Mouse (Mus musculus): ENCODE measurements at regions not wholly inside any gene's neighbourhood (a gene's known extent, or its start where the extent isn't known, plus 50 kb on each side); places are given as distances from the start of the nearest gene placed in this dataset.

- dilution Hi-C loops (cut with MboI; ENCODE audit: extremely low pct_ligation_motif_present, extremely low pct_unique_long_range_greater_than_20kb, low sequenced_read_pairs) (no loop called here), in situ Hi-C loops (cut with MboI; ENCODE audit: low pct_ligation_motif_present, low pct_unique_long_range_greater_than_20kb, low sequenced_read_pairs) (no loop called here)
- Histone ChIP-seq H3K36me3 (replicated peaks in 1 of 2; ENCODE audit: control insufficient read depth in 1 of 2, insufficient read depth in 1 of 2, low read length in 1 of 2) (no peaks in the 10 kb centered on the region), H3K27me3 (replicated peaks) (no peaks in the 10 kb centered on the region), H3K27ac (ENCODE audit: insufficient read depth, low read depth) (no peak overlapping the region), H3K4me3 (replicated peaks in 1 of 3; ENCODE audit: low read depth in 2 of 3, low read length in 2 of 3, poor library complexity in 1 of 3) (no peak overlapping the region), H3K79me2 (replicated peaks; ENCODE audit: control insufficient read depth, extremely low read depth, insufficient read depth, poor library complexity, severe bottlenecking) (no peaks in the 10 kb centered on the region), H3K4me1 (ENCODE audit: control insufficient read depth in 1 of 2, insufficient read depth in 2 of 2) (peaks cover 0 to 3% of the 10 kb centered on the region in 2 experiments; a peak in 1 of 4 replicates), H3K4me2 (ENCODE audit: insufficient read depth, low read depth, poor library complexity, severe bottlenecking) (no peak overlapping the region), H3K9me3 (replicated peaks; ENCODE audit: low read length) (no peaks in the 10 kb centered on the region), H3K9ac (ENCODE audit: insufficient read depth, low read depth) (no peak overlapping the region)
- DNase-seq (ENCODE audit: extremely low read depth): no peak
- TF ChIP-seq JUND (conservative IDR thresholded peaks at IDR 0.05; ENCODE audit: low read depth, low read length) (no peak), ELF1 (IDR thresholded peaks at IDR 0.05; ENCODE audit: low read depth, low read length) (no peak), KAT2A (IDR thresholded peaks at IDR 0.05; ENCODE audit: insufficient replicate concordance, low read length) (no peak), POLR2AphosphoS2 (IDR thresholded peaks at IDR 0.05; ENCODE audit: low read depth, low read length) (no peak), RCOR1 (conservative IDR thresholded peaks at IDR 0.05; ENCODE audit: low read depth, low read length) (no peak)
Observed at GRCm38 (mm10) chr1:64284656-64285055, 162.6 kb upstream of the Klf7 start.

DNA sequence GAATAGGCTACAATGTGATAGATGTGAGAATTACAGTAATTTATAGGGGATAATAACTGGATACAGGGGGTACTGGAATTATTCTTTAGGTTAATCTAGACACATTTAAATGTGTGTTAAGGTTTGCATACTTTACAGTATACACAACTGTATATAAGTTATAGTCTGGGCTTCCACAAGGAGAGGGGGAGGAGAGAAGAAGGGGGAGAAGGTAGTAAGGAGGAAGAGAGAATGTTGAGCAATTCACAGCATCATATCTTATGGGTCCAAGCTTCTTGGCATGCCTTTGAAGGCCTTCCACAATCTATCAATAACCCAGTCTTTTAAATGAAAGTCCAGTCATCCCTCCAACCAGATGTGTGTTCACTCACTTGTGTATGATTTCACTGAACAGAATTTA, 153.8 kb upstream of the Klf7 start:
- H3K27ac ChIP-seq (ENCODE audit: insufficient read depth, low read depth): no peak overlapping the region

GRCm38 (mm10) chr1:64275086-64275802, 153.2 kb upstream of the Klf7 start:
- H3K79me2 ChIP-seq (replicated peaks; ENCODE audit: control insufficient read depth, extremely low read depth, insufficient read depth, poor library complexity, severe bottlenecking): no peaks in the 10 kb centered on the region
- no peaks in the 10 kb centered on the region for H3K9me3 ChIP-seq (replicated peaks; ENCODE audit: low read length)
- H3K9ac ChIP-seq (ENCODE audit: insufficient read depth, low read depth): no peak overlapping the region
- no peaks in the 10 kb centered on the region for H3K4me1 ChIP-seq (ENCODE audit: control insufficient read depth in 1 of 2, insufficient read depth in 2 of 2)
- no peaks in the 10 kb centered on the region for H3K36me3 ChIP-seq (replicated peaks in 1 of 2; ENCODE audit: control insufficient read depth in 1 of 2, insufficient read depth in 1 of 2, low read length in 1 of 2)
- dilution Hi-C loops (cut with MboI; ENCODE audit: extremely low pct_ligation_motif_present, extremely low pct_unique_long_range_greater_than_20kb, low sequenced_read_pairs): no loop called here
- no peak overlapping the region for H3K4me3 ChIP-seq (replicated peaks in 1 of 3; ENCODE audit: low read depth in 2 of 3, low read length in 2 of 3, poor library complexity in 1 of 3)
- in situ Hi-C loops (cut with MboI; ENCODE audit: low pct_ligation_motif_present, low pct_unique_long_range_greater_than_20kb, low sequenced_read_pairs): no loop called here
- no peaks in the 10 kb centered on the region for H3K27me3 ChIP-seq (replicated peaks)
- H3K27ac ChIP-seq (ENCODE audit: insufficient read depth, low read depth): no peak overlapping the region
- no peak for DNase-seq (ENCODE audit: extremely low read depth)
- H3K4me2 ChIP-seq (ENCODE audit: insufficient read depth, low read depth, poor library complexity, severe bottlenecking): no peak overlapping the region
- no peak for TF ChIP-seq KAT2A (IDR thresholded peaks at IDR 0.05; ENCODE audit: insufficient replicate concordance, low read length)
- TF ChIP-seq RCOR1 (conservative IDR thresholded peaks at IDR 0.05; ENCODE audit: low read depth, low read length): no peak
- TF ChIP-seq HCFC1 (IDR thresholded peaks at IDR 0.05; ENCODE audit: low read depth, low read length): no peak
- TF ChIP-seq ETS1 (conservative IDR thresholded peaks at IDR 0.05; ENCODE audit: low read depth, low read length): no peak
- TF ChIP-seq MAX (IDR thresholded peaks at IDR 0.05; ENCODE audit: low read length): no peak
- no peak for TF ChIP-seq CTCF (conservative IDR thresholded peaks at IDR 0.05 in 1 of 2, IDR thresholded peaks at IDR 0.05 in 1 of 2; ENCODE audit: low read depth in 2 of 2, low read length in 2 of 2)
- no peak for TF ChIP-seq CHD1 (IDR thresholded peaks at IDR 0.05; ENCODE audit: low read depth, low read length)
- no peak for TF ChIP-seq MAFK (IDR thresholded peaks at IDR 0.05; ENCODE audit: insufficient replicate concordance, low read length)
- no peak for TF ChIP-seq POLR2AphosphoS2 (IDR thresholded peaks at IDR 0.05; ENCODE audit: low read depth, low read length)
- TF ChIP-seq TBP (conservative IDR thresholded peaks at IDR 0.05; ENCODE audit: low read depth, low read length): no peak
- TF ChIP-seq GABPA (IDR thresholded peaks at IDR 0.05; ENCODE audit: insufficient replicate concordance, low read depth, low read length): no peak
- no peak for TF ChIP-seq CHD2 (IDR thresholded peaks at IDR 0.05; ENCODE audit: low read length)
- TF ChIP-seq SMC3 (IDR thresholded peaks at IDR 0.05; ENCODE audit: low read depth, low read length): no peak
- TF ChIP-seq MYC (IDR thresholded peaks at IDR 0.05; ENCODE audit: low read depth, low read length): no peak
- TF ChIP-seq RAD21 (IDR thresholded peaks at IDR 0.05; ENCODE audit: low read depth, low read length): no peak
- no peak for TF ChIP-seq USF1 (IDR thresholded peaks at IDR 0.05; ENCODE audit: low read depth, low read length)
- TF ChIP-seq E2F4 (IDR thresholded peaks at IDR 0.05; ENCODE audit: insufficient replicate concordance, low read depth, low read length): no peak

More for the DNA sequence above, 153.8 kb upstream of the Klf7 start:
- Histone ChIP-seq H3K27me3 (replicated peaks) (no peaks in the 10 kb centered on the region), H3K79me2 (replicated peaks; ENCODE audit: control insufficient read depth, extremely low read depth, insufficient read depth, poor library complexity, severe bottlenecking) (no peaks in the 10 kb centered on the region), H3K9ac (ENCODE audit: insufficient read depth, low read depth) (no peak overlapping the region), H3K9me3 (replicated peaks; ENCODE audit: low read length) (no peaks in the 10 kb centered on the region), H3K4me1 (ENCODE audit: control insufficient read depth in 1 of 2, insufficient read depth in 2 of 2) (no peaks in the 10 kb centered on the region), H3K36me3 (replicated peaks in 1 of 2; ENCODE audit: control insufficient read depth in 1 of 2, insufficient read depth in 1 of 2, low read length in 1 of 2) (no peaks in the 10 kb centered on the region), H3K4me3 (replicated peaks in 1 of 3; ENCODE audit: low read depth in 2 of 3, low read length in 2 of 3, poor library complexity in 1 of 3) (no peak overlapping the region), H3K4me2 (ENCODE audit: insufficient read depth, low read depth, poor library complexity, severe bottlenecking) (no peak overlapping the region)
- TF ChIP-seq MYC (IDR thresholded peaks at IDR 0.05; ENCODE audit: low read depth, low read length): no peak
- TF ChIP-seq ZKSCAN1 (IDR thresholded peaks at IDR 0.05; ENCODE audit: borderline replicate concordance, low read depth, low read length): no peak
- no peak for TF ChIP-seq HCFC1 (IDR thresholded peaks at IDR 0.05; ENCODE audit: low read depth, low read length)
- no peak for TF ChIP-seq MEF2A (IDR thresholded peaks at IDR 0.05; ENCODE audit: borderline replicate concordance, low read depth, low read length)
- no peak for TF ChIP-seq E2F4 (IDR thresholded peaks at IDR 0.05; ENCODE audit: insufficient replicate concordance, low read depth, low read length)
- TF ChIP-seq SMC3 (IDR thresholded peaks at IDR 0.05; ENCODE audit: low read depth, low read length): no peak
- TF ChIP-seq MAX (IDR thresholded peaks at IDR 0.05; ENCODE audit: low read length): no peak
- TF ChIP-seq POLR2A (IDR thresholded peaks at IDR 0.05; ENCODE audit: low read depth, low read length): no peak
- no peak for TF ChIP-seq ETS1 (conservative IDR thresholded peaks at IDR 0.05; ENCODE audit: low read depth, low read length)
- TF ChIP-seq ZNF384 (IDR thresholded peaks at IDR 0.05; ENCODE audit: low read depth, low read length): no peak
- TF ChIP-seq USF2 (conservative IDR thresholded peaks at IDR 0.05; ENCODE audit: low read depth, low read length): no peak
- TF ChIP-seq ZMIZ1 (IDR thresholded peaks at IDR 0.05; ENCODE audit: low read depth, low read length): no peak
- no peak for TF ChIP-seq MAZ (IDR thresholded peaks at IDR 0.05; ENCODE audit: low read depth, low read length)
- TF ChIP-seq SIN3A (IDR thresholded peaks at IDR 0.05; ENCODE audit: low read length): no peak
- no peak for TF ChIP-seq NRF1 (IDR thresholded peaks at IDR 0.05; ENCODE audit: low read depth, low read length)
- no peak for TF ChIP-seq CHD2 (IDR thresholded peaks at IDR 0.05; ENCODE audit: low read length)
- no peak for TF ChIP-seq ZC3H11A (IDR thresholded peaks at IDR 0.05; ENCODE audit: low read depth, low read length)
- in situ Hi-C loops (cut with MboI; ENCODE audit: low pct_ligation_motif_present, low pct_unique_long_range_greater_than_20kb, low sequenced_read_pairs) (no loop called here), dilution Hi-C loops (cut with MboI; ENCODE audit: extremely low pct_ligation_motif_present, extremely low pct_unique_long_range_greater_than_20kb, low sequenced_read_pairs) (no loop called here)
- DNase-seq (ENCODE audit: extremely low read depth): no peak

All from CH12.LX (cell line).